Comparison of ENCODE assay signal across 12 mouse cellular contexts in the genomic region with DNA sequence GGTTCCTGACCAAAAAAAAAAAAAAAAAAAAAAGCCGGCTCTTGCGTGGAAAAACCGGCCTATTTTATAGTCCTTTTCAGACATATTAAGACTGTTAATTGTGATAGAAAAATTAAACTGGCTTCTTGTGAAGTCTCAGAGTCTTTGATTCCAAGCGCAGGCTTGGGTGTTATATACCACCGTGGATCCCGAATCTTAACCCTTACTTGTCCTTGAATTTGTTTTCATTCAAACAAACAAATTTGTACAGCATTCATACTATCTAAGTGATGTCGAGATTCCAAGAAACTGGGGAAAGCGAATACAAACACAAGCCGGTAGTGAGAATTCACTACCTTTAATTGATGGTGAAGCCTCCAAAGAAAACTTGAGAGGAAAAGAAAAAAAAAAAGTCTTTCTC. TPM values are rescaled to one million over a fixed set of nuclear protein-coding genes. Genes with fewer than 3 reads are reported as not detected.
A peak's percentile ranks its signal among the peaks of the same experiment; 100 is the strongest.
DNase-seq lines count a peak whose midpoint lies in the region; ATAC-seq lines count a peak whose summit lies in the region.
"Had no signal": no experiment of that assay in that cellular context is flagged by ENCODE, and none has a peak within 500 bp of the region (broad histone marks: within the 10 kb centered on the region; RNA-seq: fewer than 3 reads in every experiment).

No protein-coding gene starts in this region.

- no peak for ATAC-seq in heart, embryonic 16.5 days (replicated peaks; ENCODE audit: extremely low read depth, insufficient read depth, low FRiP score)
- no peak for ATAC-seq in midbrain, embryonic 12.5 days (ENCODE audit: low FRiP score, low read depth)
- no peak for ATAC-seq in midbrain, embryonic 16.5 days
- no peak for ATAC-seq in hindbrain, embryonic 14.5 days (ENCODE audit: low FRiP score)
- ATAC-seq in neural tube, embryonic 15.5 days (ENCODE audit: low FRiP score) = no peak

- peak overlapping the region; percentile 74 for H3K4me3 ChIP-seq in heart, embryonic 16.5 days (ENCODE audit: low read length)
- no peak overlapping the region for H3K4me3 ChIP-seq in midbrain, embryonic 12.5 days
- no peak overlapping the region for H3K4me3 ChIP-seq in midbrain, embryonic 16.5 days (ENCODE audit: low read depth, low read length)
- 0 out of 2 replicates have a peak overlapping the region, but pooled peaks have one; percentile 22 for H3K4me3 ChIP-seq in hindbrain, embryonic 14.5 days (replicated peaks; ENCODE audit: low read length)
- H3K4me3 ChIP-seq in neural tube, embryonic 15.5 days (replicated peaks) = peak overlapping the region; percentile 19; the same call in 1 of the 2 replicates

- H3K27me3 ChIP-seq in heart, embryonic 16.5 days (ENCODE audit: control insufficient read depth, insufficient read depth, low read length) = peaks cover 15% of the 10 kb centered on the region; the same call in 1 of the 2 replicates
- H3K27me3 ChIP-seq in midbrain, embryonic 12.5 days = peaks cover 92% of the 10 kb centered on the region
- peaks cover 57% of the 10 kb centered on the region for H3K27me3 ChIP-seq in midbrain, embryonic 16.5 days (ENCODE audit: control insufficient read depth, insufficient read depth, low read depth, low read length)
- peaks cover 100% of the 10 kb centered on the region for H3K27me3 ChIP-seq in hindbrain, embryonic 14.5 days (ENCODE audit: control insufficient read depth, insufficient read depth, low read length)
- H3K27me3 ChIP-seq in neural tube, embryonic 15.5 days (replicated peaks) = peaks cover 89% of the 10 kb centered on the region

- peak overlapping the region; percentile 65 for H3K4me2 ChIP-seq in heart, embryonic 16.5 days (ENCODE audit: low read depth, low read length)
- H3K4me2 ChIP-seq in midbrain, embryonic 12.5 days (replicated peaks) = peak overlapping the region; percentile 48; the same call in 1 of the 2 replicates
- no peak overlapping the region for H3K4me2 ChIP-seq in midbrain, embryonic 16.5 days (ENCODE audit: low read length)
- no peak overlapping the region for H3K4me2 ChIP-seq in hindbrain, embryonic 14.5 days (replicated peaks)
- no peak overlapping the region for H3K4me2 ChIP-seq in neural tube, embryonic 15.5 days

- H3K27ac ChIP-seq in heart, embryonic 16.5 days (ENCODE audit: low read length) = peak overlapping the region; percentile 99
- no peak overlapping the region for H3K27ac ChIP-seq in midbrain, embryonic 12.5 days (replicated peaks)
- H3K27ac ChIP-seq in midbrain, embryonic 16.5 days (ENCODE audit: low read length) = no peak overlapping the region
- H3K27ac ChIP-seq in hindbrain, embryonic 14.5 days = no peak overlapping the region
- H3K27ac ChIP-seq in neural tube, embryonic 15.5 days (replicated peaks) = no peak overlapping the region

- DNase-seq in heart, adult 18-20 months = no peak
- no peak for DNase-seq in hindbrain, embryonic 14.5 days (ENCODE audit: low spot score)
- no peak for DNase-seq in right cerebral cortex, postnatal 10 days (ENCODE audit: low spot score in 2 of 2)

- H3K4me1 ChIP-seq in heart, embryonic 16.5 days (ENCODE audit: control insufficient read depth, insufficient read depth, low read length) = peaks cover 16% of the 10 kb centered on the region
- H3K4me1 ChIP-seq in midbrain, embryonic 12.5 days = peaks cover 33% of the 10 kb centered on the region
- H3K4me1 ChIP-seq in midbrain, embryonic 16.5 days (ENCODE audit: control insufficient read depth, insufficient read depth, low read length) = peaks cover 3% of the 10 kb centered on the region; the same call in 1 of the 2 replicates
- peaks cover 11% of the 10 kb centered on the region; the same call in 1 of the 2 replicates for H3K4me1 ChIP-seq in hindbrain, embryonic 14.5 days (replicated peaks; ENCODE audit: control insufficient read depth, insufficient read depth, low read length)
- H3K4me1 ChIP-seq in neural tube, embryonic 15.5 days = peaks cover 26% of the 10 kb centered on the region

- H3K9me3 ChIP-seq in heart, embryonic 16.5 days (replicated peaks; ENCODE audit: control insufficient read depth, low read length) = no peaks in the 10 kb centered on the region
- no peaks in the 10 kb centered on the region for H3K9me3 ChIP-seq in midbrain, embryonic 12.5 days
- H3K9me3 ChIP-seq in midbrain, embryonic 16.5 days (replicated peaks; ENCODE audit: control insufficient read depth, low read length, poor library complexity, severe bottlenecking) = no peaks in the 10 kb centered on the region
- no peaks in the 10 kb centered on the region for H3K9me3 ChIP-seq in hindbrain, embryonic 14.5 days (ENCODE audit: control insufficient read depth, low read length)
- H3K9me3 ChIP-seq in neural tube, embryonic 15.5 days (replicated peaks) = no peaks in the 10 kb centered on the region

- WGBS in heart, embryonic 16.5 days = 3% methylated on average over 9 of the region's 9 CpGs
- 2% methylated on average over 9 of the region's 9 CpGs for WGBS in midbrain, embryonic 12.5 days
- WGBS in midbrain, embryonic 16.5 days = 3% methylated on average over 9 of the region's 9 CpGs
- under 1% methylated on average over 9 of the region's 9 CpGs for WGBS in hindbrain, embryonic 14.5 days
- WGBS in neural tube, embryonic 15.5 days = 2% methylated on average over 9 of the region's 9 CpGs

- peak overlapping the region; percentile 87 for H3K9ac ChIP-seq in heart, embryonic 16.5 days (ENCODE audit: low read length)
- no peak overlapping the region for H3K9ac ChIP-seq in midbrain, embryonic 12.5 days (replicated peaks)
- H3K9ac ChIP-seq in midbrain, embryonic 16.5 days (ENCODE audit: low read depth, low read length) = no peak overlapping the region
- no peak overlapping the region for H3K9ac ChIP-seq in hindbrain, embryonic 14.5 days
- H3K9ac ChIP-seq in neural tube, embryonic 15.5 days (replicated peaks) = no peak overlapping the region

- 0 out of 2 replicates have a peak, but pooled peaks cover 2% of the 10 kb centered on the region for H3K36me3 ChIP-seq in heart, embryonic 16.5 days (ENCODE audit: control insufficient read depth, insufficient read depth)
- no peaks in the 10 kb centered on the region for H3K36me3 ChIP-seq in midbrain, embryonic 12.5 days
- H3K36me3 ChIP-seq in midbrain, embryonic 16.5 days (ENCODE audit: control insufficient read depth, insufficient read depth, low read length) = no peaks in the 10 kb centered on the region
- no peaks in the 10 kb centered on the region for H3K36me3 ChIP-seq in hindbrain, embryonic 14.5 days (replicated peaks; ENCODE audit: control insufficient read depth, insufficient read depth)
- no peaks in the 10 kb centered on the region for H3K36me3 ChIP-seq in neural tube, embryonic 15.5 days

RNA-seq across cellular contexts. Expression of gene Tbx20, which starts 0.9 kb away (rescaled TPM):
- polyA plus RNA-seq in heart, embryonic 16.5 days (2015; fragmentation: Nextera tagmentation; extraction: Ambion mirVana) = 67.6 and 68.9 TPM in 2 replicates
- 10 to 100 TPM; 81.1 to 88.2 TPM for total RNA-seq in heart, adult 18-20 months (2021)
- 0.14 and 0.21 TPM in 2 replicates for polyA plus RNA-seq in midbrain, embryonic 12.5 days (2016; fragmentation: Nextera tagmentation; extraction: Ambion mirVana)
- 0.04 and 0.30 TPM in 2 replicates for polyA plus RNA-seq in midbrain, embryonic 16.5 days (2015; fragmentation: Nextera tagmentation; extraction: Ambion mirVana)
- polyA plus RNA-seq in hindbrain, embryonic 14.5 days (2014; fragmentation: Nextera tagmentation; extraction: Ambion mirVana) = 0.74 and 1.8 TPM in 2 replicates
- polyA plus RNA-seq in neural tube, embryonic 15.5 days (2015; fragmentation: Nextera tagmentation; extraction: Ambion mirVana) = 0.03 and 0.28 TPM in 2 replicates
- total RNA-seq: left cerebral cortex, postnatal 36 days; megakaryocyte, adult 5-6 weeks; neutrophil, adult 5-6 weeks had no signal
- polyA plus RNA-seq: gonadal fat pad, adult 2 months; large intestine, adult 2 months had no signal

Comparison
In these comparisons a context has a peak if more than half of its experiments do, and no peak if none do; other contexts are left out.
1. H3K4me2 ChIP-seq: peak in heart, embryonic 16.5 days (single experiment) and midbrain, embryonic 12.5 days (single experiment); none in midbrain, embryonic 16.5 days (single experiment), hindbrain, embryonic 14.5 days (single experiment) and neural tube, embryonic 15.5 days (single experiment).
2. H3K4me3 ChIP-seq: peak in heart, embryonic 16.5 days (single experiment), hindbrain, embryonic 14.5 days (single experiment) and neural tube, embryonic 15.5 days (single experiment); none in midbrain, embryonic 12.5 days (single experiment) and midbrain, embryonic 16.5 days (single experiment).
3. RNA of gene Tbx20, which starts 0.9 kb away (polyA plus RNA-seq): 67.6 to 68.9 TPM in heart, embryonic 16.5 days; 0.74 to 1.8 TPM in hindbrain, embryonic 14.5 days, 0.04 to 0.30 TPM in midbrain, embryonic 16.5 days, 0.03 to 0.28 TPM in neural tube, embryonic 15.5 days and 0.14 to 0.21 TPM in midbrain, embryonic 12.5 days; every median in the first group is over 10 times any median in the second.